Mouse (Mus musculus): ENCODE results near the gene Dusp19.

Gene Dusp19

DNA sequence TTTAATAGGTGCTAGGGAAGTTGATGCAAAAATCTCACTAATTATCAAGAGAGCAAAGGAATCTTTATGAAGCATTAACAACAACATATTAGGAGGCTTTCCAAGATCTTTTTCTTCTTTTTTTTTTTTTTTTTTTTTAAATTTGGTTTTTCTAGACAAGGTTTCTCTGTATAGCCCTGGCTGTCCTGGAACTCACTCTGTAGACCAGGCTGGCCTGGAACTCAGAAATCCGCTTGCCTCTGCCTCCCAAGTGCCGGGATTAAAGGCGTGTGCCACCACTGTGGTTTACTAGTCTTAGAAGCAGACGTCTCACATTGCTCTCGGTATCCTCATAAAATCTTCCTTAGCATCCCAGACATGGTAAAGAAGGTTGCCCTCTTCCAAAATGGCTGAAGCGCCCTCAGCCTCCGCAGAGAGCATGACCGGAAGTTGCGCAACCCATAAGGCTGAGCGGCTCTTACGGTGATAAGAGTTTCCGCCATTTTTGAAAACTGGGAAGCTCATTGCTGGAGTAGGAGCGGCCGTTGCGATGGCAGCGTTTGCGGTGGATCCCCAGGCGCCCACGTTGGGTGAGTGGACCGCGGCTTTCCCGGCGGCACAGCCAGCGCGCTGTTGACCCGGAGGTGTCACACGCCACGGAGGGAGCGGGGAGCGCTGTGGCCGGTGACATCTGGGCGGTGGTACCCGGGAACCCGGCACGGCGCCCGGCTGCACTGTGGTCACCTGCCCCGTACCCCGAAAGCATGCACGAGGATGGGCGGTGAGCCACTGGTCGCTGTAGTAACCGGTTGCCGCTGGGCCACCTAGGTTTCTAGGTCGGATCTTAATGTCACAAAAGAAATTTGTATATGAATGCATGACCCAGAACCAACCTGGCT lies 21.8 kb downstream of the Dusp19 start:
- peak; percentile 96 for DNase-seq (ENCODE audit: low spot score)

DNA sequence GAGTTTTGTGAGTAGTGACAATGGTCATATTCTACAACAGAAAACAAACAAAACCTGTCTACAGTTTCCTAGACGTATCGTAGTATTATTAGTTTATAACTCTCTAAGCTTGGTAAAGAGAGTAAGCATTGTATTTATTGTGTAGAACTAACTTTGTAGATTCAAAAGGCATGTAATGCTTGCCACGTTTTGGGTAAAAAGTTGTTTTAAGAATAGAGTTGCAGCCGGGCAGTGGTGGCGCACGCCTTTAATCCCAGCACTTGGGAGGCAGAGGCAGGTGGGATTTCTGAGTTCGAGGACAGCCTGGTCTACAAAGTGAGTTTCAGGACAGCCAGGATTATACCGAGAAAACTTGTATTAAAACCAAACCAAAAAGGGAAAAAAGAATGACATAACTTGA lies 22.6 kb downstream of the Dusp19 start:
- no peak for DNase-seq (ENCODE audit: low spot score)

GRCm38 (mm10) chr2:80639864-80640263 lies 23.0 kb downstream of the Dusp19 start:
- no peak for DNase-seq (ENCODE audit: low spot score)

DNA sequence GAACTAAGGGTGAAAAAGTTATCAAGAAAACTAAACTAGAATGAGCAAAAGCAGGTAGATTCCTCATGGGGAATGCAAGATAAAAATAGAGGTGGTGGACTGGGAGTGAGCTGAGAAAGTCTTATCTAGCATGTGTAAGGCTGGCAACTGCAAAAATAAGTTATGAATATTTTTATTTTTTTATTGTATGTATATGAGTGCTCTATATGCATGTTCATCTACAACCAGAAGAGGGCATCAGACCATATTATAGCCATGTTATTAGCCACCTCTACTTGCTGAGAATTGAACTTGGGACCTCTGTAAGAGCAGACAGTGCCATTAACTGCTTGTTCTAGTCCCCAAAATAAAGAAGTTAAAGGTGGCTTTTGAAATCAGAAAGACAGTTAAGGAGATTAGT lies 44.6 kb downstream of the Dusp19 start:
- no peak for DNase-seq (ENCODE audit: low spot score)

DNA sequence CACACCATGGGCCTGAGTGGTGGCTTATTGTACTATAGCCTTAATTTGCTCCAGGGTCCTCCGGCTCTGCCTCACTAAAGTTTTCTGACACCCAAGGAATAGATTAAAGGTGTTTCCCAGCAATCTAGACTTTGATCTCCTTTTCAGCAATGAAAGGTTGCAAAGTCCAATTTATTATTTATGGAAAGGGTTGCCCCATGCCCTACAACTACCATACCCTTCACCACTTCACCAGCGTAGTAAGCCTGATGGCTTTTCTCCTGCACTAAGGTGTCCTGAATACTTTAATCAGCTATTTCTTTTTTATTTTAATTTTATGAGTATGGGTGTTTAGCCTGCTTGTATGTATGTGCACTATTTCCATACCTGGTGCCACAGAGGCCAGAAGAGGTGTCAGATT lies 45.8 kb downstream of the Dusp19 start:
- DNase-seq (ENCODE audit: low spot score): no peak

DNA sequence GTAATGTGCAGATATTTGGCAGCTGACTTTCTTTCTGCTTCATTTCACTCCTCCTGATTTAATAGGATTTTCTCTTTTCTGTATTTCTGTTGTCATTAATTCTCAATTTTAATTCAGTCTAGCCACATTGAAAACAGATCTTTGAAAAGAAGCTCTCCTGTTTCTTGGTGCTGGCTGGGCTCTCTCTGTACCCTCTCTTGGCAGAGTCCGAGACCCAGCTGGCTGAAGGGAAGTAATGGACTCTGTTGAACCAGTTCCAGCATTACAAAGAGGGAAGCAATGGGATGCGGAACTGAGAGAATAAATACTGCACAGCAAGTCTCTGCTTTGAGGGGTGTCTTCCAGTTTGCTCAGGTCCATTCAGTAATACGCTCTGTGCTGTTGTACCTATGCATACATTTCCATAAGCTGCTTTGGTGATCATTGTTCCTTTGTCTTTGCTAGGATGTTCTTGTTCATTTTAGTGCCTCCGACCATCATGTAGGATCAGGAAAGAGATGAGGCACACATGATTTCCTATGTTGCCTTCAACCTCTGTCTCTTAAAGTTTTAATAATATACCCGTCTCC lies 50.6 kb downstream of the Dusp19 start:
- no peak for DNase-seq (ENCODE audit: low spot score)

DNA sequence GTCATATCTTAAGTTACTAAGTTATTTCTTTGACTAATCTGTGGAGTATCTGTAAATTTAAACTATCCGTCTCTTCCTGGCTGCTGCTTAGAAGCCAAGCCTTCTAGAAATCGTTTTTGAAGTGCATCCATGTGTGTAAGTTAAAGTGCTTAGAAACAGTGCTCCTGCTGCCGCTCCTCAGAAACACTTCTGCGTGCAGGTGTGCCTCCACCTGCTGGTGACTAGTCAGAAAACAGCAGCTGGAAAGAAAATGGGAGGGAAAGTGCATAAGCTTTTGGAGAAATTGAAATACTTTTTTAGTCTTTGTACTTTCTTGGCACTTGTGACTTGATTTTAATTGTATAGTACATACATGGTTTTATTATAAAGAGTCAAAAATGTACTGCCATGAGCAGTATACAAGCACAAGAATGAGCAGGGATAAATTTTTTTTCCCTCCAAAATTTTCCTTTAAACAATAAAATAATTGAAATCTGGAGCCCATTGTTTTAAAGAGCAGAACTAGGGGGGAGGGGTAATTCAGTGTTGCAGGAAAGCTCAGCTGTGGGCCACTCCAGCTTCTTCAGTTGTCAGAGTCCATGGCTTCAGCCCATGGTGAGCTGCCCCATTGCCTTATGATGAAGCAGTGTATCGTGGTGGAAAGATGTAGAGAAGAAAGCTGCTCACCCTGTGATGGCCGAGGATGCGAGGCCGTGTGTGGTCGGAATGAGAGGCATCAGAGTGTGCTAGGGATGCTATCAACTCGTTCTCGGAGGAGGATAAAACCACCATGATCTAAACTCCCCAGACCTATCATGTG lies 53.2 kb downstream of the Dusp19 start:
- peak; percentile 21 for DNase-seq (ENCODE audit: low spot score)

- no peak for DNase-seq (ENCODE audit: low spot score)
Observed at GRCm38 (mm10) chr2:80678803-80679202, 62.0 kb downstream of the Dusp19 start.

Data from embryo, embryonic 10.5 days (tissue).